Mouse (Mus musculus): ENCODE data around the gene Nif3l1.

The Nif3l1 gene

DNA sequence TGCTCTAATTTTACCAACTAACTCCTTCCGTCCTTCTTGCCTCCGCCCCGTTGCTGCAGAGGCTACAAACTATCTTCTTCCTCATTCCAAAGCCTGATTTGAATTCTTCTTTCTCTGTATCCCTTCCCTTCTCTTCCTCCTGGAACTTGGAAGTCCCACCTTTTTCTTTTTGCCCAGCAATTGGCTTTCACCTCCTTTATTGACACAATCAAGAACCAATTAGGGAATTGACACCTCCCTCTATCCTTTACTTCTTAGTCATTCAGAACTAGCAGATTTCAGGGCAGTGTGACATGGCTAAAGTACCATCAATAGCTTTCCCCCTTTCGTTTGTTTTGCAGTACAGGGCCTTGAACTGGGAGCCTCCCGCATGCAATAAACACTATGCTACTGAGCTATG is 13.2 kb downstream of the Nif3l1 start:
- DNase-seq (ENCODE audit: low spot score), result no peak

GRCm38 (mm10) chr1:58458867-58459266 is 13.9 kb downstream of the Nif3l1 start:
- no peak for DNase-seq (ENCODE audit: low spot score)

DNA sequence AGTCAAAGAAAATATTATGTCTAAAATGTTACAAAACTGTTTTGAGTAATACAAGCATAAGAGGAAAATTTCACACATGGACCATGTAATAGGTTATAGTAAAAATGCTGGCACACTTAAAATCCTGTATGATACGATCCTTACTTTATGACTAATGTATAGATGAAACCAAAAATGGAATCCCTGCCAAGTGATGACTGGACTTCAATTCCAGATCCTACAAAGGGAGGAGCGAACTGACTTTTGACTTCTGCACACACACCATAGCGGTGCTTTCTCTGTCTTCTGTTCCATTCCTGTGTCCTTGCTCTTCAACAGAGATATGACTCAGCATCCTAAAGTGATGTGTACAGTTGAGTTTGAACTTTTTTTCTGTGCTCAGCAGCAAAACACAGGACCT is 15.6 kb downstream of the Nif3l1 start:
- no peak for DNase-seq (ENCODE audit: low spot score)

DNA sequence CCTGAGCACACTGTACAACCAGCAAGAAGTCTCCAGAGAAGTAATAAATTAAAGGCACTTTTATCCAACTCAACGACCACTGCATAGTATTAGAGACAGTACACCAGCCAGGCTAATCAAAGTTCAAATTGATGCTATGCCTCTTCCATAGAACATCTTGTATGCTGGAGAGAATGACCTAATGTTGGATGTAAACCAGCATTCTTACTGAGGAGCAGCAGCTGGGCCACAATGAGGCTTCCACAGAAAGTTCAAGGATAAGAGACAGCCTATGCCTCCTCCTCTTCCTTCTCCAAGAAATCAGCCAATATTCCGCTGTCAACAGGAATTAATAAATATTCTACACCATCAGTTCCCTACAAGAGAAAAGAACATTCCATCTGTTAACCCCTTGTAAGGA is 19.0 kb downstream of the Nif3l1 start:
- DNase-seq (ENCODE audit: low spot score), result no peak

GRCm38 (mm10) chr1:58465042-58465441 is 20.1 kb downstream of the Nif3l1 start:
- no peak for DNase-seq (ENCODE audit: low spot score)

DNA sequence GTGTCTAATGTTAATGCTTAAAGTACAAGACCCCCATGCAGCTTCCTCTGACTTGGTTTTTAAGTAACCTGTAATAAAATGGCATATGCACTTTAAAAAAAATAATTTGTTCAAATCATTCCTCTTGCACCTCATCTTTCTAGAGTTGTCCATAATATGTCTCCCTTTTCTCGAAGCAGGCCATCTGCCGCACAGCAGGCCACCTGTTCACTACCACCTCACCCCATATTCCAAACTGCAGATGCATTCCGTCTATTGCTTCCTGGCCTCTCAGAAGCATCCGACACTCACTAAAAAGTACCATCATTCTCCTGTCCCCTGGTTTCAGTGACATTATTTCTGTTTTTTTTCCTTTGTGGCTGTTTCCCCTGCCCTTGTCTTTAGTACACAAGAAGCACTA is 20.6 kb downstream of the Nif3l1 start:
- DNase-seq (ENCODE audit: low spot score), result no peak

GRCm38 (mm10) chr1:58475662-58476061 is 30.7 kb downstream of the Nif3l1 start:
- DNase-seq (ENCODE audit: low spot score), result no peak

- DNase-seq (ENCODE audit: low spot score), result no peak
These were observed 37.7 kb downstream of the Nif3l1 start for GRCm38 (mm10) chr1:58482647-58483046.

- no peak for DNase-seq (ENCODE audit: low spot score)
These were observed 50.7 kb downstream of the Nif3l1 start for GRCm38 (mm10) chr1:58495603-58496002.

GRCm38 (mm10) chr1:58497678-58498077 is 52.7 kb downstream of the Nif3l1 start:
- no peak for DNase-seq (ENCODE audit: low spot score)

DNA sequence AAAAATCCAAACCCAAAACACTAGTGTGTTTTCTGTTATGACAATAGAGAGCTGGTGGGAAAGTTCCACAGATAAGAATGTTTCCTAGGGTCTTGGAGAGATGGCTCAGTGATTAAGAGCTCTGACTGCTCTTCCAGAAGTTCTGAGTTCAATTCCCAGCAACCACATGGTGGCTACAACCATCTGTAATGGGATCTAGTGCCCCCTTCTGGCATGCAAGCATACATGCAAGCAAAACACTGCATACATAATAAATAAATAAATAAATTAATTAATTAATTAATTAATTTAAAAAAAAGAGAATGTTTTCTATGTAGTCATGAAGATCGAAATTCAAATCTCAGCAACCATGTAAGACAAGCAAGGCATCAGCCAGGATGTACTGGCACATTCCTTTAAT is 53.8 kb downstream of the Nif3l1 start:
- no peak for DNase-seq (ENCODE audit: low spot score)

DNA sequence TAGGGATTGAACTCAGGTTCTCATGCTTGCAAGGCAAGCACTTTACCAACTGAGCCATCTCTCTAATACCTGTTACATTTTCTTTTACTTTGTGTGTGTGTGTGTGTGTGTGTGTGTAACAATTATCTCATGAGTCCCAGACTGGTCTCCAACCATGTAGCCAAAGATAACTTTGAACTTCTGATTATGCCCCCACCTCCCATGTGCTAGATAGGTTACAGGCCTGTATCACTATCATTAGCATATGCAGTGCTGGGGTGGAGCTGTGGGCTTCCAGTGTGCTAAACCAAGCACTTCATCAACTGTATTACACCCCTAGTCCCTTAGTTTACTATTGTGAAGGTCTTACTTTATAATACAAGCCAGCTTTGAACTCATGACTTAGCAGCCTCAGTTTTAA is 58.2 kb downstream of the Nif3l1 start:
- DNase-seq (ENCODE audit: low spot score), result peak; percentile 3

- DNase-seq (ENCODE audit: low spot score), result peak; percentile 22
These were observed 58.9 kb downstream of the Nif3l1 start for GRCm38 (mm10) chr1:58503793-58504370.

GRCm38 (mm10) chr1:58504577-58505254 is 59.8 kb downstream of the Nif3l1 start, which contains the start of gene Orc2:
TSS of gene Orc2 (minus strand) at chr1:58505109.
- DNase-seq (ENCODE audit: low spot score), result peak; percentile 96

DNA sequence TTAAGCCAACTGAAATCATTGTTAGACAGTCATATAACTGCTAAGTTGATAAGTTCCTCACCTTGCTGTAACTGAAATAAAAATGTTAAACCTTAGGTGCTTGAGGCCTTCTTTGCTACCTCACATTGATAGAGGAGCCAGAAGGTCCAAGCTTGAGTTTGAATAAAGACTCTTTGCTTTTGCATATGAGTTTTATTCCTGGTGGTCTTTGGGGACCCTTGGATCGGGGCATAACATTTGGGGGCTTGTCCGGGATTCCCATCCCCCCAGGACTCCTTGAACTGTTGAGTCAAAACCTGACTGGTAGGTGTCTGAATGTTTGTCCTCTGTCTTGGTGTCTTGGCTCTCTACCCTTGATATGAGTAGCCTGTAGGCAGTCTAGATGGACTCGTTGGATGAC is 62.3 kb downstream of the Nif3l1 start:
- DNase-seq (ENCODE audit: low spot score), result no peak
